Mouse (Mus musculus) adrenal gland, postnatal 36 days (tissue): ENCODE measurements at regions not wholly inside any gene's neighbourhood (a gene's known extent, or its start where the extent isn't known, plus 50 kb on each side); places are given as distances from the start of the nearest gene placed in this dataset.

Source experiments
- DNase-seq, 2 experiments: peaks; one replicate each; pipeline ENCODE4 v3.0.0; 2021; ENCODE audit warnings: mixed read lengths in 1 of 2

- no peak for DNase-seq
Observed at GRCm38 (mm10) chr11:31783506-31784063, 88.4 kb upstream of the Cpeb4 start.

GRCm38 (mm10) chr11:31784332-31784901, 87.6 kb upstream of the Cpeb4 start:
- no peak for DNase-seq

- DNase-seq, result no peak
Observed at GRCm38 (mm10) chr11:31785160-31785559, 86.9 kb upstream of the Cpeb4 start.

- DNase-seq, result no peak
Observed at GRCm38 (mm10) chr11:31787376-31787775, 84.6 kb upstream of the Cpeb4 start.

GRCm38 (mm10) chr11:31787917-31788703, 83.9 kb upstream of the Cpeb4 start:
- DNase-seq, result no peak

- no peak for DNase-seq
Observed at GRCm38 (mm10) chr11:31789967-31790366, 82.0 kb upstream of the Cpeb4 start.

- DNase-seq, result no peak
Observed at GRCm38 (mm10) chr11:31791264-31791663, 80.7 kb upstream of the Cpeb4 start.

GRCm38 (mm10) chr11:31795084-31795483, 76.9 kb upstream of the Cpeb4 start:
- no peak for DNase-seq

- peak; percentile 36 to 59 for DNase-seq
Observed at GRCm38 (mm10) chr11:31796245-31796644, 75.8 kb upstream of the Cpeb4 start.

GRCm38 (mm10) chr11:31801575-31801974, 70.4 kb upstream of the Cpeb4 start:
- peak; percentile 37 to 59 for DNase-seq

- DNase-seq, result peak in 1 of 2 experiments; percentile 53
Observed at GRCm38 (mm10) chr11:31803319-31803891, 68.6 kb upstream of the Cpeb4 start.

GRCm38 (mm10) chr11:31804518-31804917, 67.5 kb upstream of the Cpeb4 start:
- DNase-seq, result no peak

- peak; percentile 68 to 69 for DNase-seq
Observed at GRCm38 (mm10) chr11:31807461-31808215, 64.4 kb upstream of the Cpeb4 start.

- no peak for DNase-seq
Observed at GRCm38 (mm10) chr11:31808216-31808838, 63.7 kb upstream of the Cpeb4 start.

GRCm38 (mm10) chr11:31810011-31810786, 61.8 kb upstream of the Cpeb4 start:
- no peak for DNase-seq

- no peak for DNase-seq
Observed at GRCm38 (mm10) chr11:31812215-31812614, 59.8 kb upstream of the Cpeb4 start.

GRCm38 (mm10) chr11:31814616-31815015, 57.4 kb upstream of the Cpeb4 start:
- no peak for DNase-seq

GRCm38 (mm10) chr11:31815855-31816488, 56.0 kb upstream of the Cpeb4 start:
- no peak for DNase-seq

GRCm38 (mm10) chr11:31818032-31818431, 54.0 kb upstream of the Cpeb4 start:
- DNase-seq, result no peak

GRCm38 (mm10) chr11:31819964-31820363, 52.0 kb upstream of the Cpeb4 start:
- no peak for DNase-seq
